12 mouse cellular contexts compared by ENCODE assay signal in the genomic region with DNA sequence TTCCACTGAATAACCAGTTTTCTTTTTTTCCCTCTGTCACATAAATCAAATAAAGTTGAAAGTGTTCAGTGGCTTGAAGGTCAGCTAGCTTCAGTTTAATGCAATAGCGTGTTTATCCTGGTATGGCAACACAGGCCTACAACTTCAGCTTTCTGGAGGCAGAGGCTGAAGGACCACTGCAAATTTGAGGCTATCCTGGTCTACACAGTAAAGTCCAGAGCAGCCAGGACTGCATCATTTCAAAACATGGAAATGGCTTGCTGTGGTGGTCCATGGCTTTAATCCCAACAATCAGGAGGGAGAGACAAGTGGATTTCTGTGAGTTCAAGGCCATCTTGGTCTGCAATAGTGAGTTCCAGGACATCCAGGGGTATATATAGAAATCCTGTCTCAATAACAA.
"Had no signal": no experiment of that assay in that cellular context is flagged by ENCODE, and none has a peak within 500 bp of the region (broad histone marks: within the 10 kb centered on the region; RNA-seq: fewer than 3 reads in every experiment).

No protein-coding gene starts in this region.

- DNase-seq: liver, postnatal 0 days; lung, adult 2 months; lung, postnatal 14 days; lung, postnatal 36 days; retina, postnatal 1 day; right cerebral cortex, adult 18-20 months; right cerebral cortex, postnatal 25 days; right cerebral cortex, postnatal 4 days; spleen, adult 18-20 months; thymus, adult 18-20 months; thymus, postnatal 14 days; thymus, postnatal 36 days had no signal
